Mouse (Mus musculus) gastrocnemius, adult 2 months (tissue): ENCODE measurements around the gene Gm11116. TPM values are rescaled to one million over a fixed set of nuclear protein-coding genes. Genes with fewer than 3 reads are reported as not detected.
"Not testable (repeated sequence)": the region's sequence is repeated elsewhere in the genome, so short reads cannot be mapped to it uniquely, and the experiment has no call there.

Experiments
- DNase-seq: peaks from one replicate; pipeline ENCODE4 v3.0.0; 2022
- H3K27ac ChIP-seq: fragments of 200-600 bp; 2 replicates; pipeline ENCODE4 v1.8.1; 2022; ENCODE audit warnings: mild to moderate bottlenecking
- H3K4me3 ChIP-seq: fragments of 200-600 bp; 2 replicates; pipeline ENCODE4 v1.8.1; 2022; ENCODE audit warnings: mild to moderate bottlenecking, moderate library complexity
- CTCF ChIP-seq: fragments of 200-600 bp; IDR thresholded peaks from 2 replicates; pipeline ENCODE4 v1.8.1; 2022; ENCODE audit warnings: antibody characterized with exemption, mild to moderate bottlenecking, moderate library complexity
- intact Hi-C: fragments of 180-260 bp; cut with DNase I; formaldehyde crosslinking; loops from one replicate; pipeline ENCODE4 v1.15.1; 2025
- long read RNA-seq, 2 experiments: library from polyadenylated mRNA; stranded (forward); transcript quantifications; one replicate each; pipeline ENCODE4 v2.0.0; 2021
- total RNA-seq, 2 experiments: library from RNA; stranded (reverse); gene quantifications; 2 replicates each; pipeline ENCODE4 v1.2.3; 2021

Gm11116 gene
- not detected for total RNA-seq
- long read RNA-seq, experiment 1 = 0 reads
- long read RNA-seq, experiment 2 = 0 reads

DNA sequence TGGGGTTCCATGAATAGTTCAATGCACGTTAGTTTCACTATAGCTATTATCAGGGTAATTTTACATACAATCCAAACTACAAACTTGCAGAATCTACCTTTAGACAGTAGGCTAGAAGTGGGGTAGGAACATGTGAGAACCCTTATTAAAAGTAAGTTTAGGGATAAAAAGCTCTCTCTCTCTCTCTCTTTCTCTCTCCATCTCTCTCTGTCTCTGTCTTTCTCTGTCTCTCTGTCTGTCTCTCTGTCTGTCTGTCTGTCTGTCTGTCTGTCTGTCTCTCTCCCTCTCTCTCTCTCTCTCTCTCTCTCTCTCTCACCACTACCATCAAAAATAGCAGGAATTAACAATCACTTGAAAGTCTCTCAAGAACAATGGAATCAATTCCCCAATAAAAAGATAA is at the start of gene Gm11116:
Gene Gm11116, minus strand, starts transcription at position 101 of the 400 bp plus-strand sequence.
- H3K4me3 ChIP-seq = no peak within 1 kb of the TSS
- H3K27ac ChIP-seq = no peak within 1 kb of the TSS
- no peak for DNase-seq
- TF ChIP-seq CTCF = no peak
- intact Hi-C loops = no loop called here

DNA sequence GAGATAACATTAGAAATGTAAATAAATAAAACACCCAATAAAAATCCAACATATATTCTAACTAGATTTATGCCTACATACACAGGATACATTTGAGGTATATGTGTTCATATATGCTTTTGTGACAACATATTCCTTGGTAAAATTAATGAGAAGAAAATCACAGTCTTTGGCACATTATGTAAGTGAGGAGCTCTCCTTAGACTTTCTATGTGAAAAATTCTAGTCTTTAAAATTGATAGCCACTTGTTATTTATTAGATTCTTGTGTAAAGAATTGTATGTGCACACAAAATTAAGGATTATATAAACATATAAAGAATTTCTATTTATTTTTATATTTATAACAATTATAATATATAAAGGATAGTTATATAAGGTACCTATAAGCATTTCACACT is 42.7 kb upstream of the Gm11116 start, which contains the start of gene Gm11115:
Gene Gm11115, minus strand, starts transcription at position 101 of the 400 bp plus-strand sequence.
- no peak within 1 kb of the TSS for H3K27ac ChIP-seq
- intact Hi-C loops = no loop called here

DNA sequence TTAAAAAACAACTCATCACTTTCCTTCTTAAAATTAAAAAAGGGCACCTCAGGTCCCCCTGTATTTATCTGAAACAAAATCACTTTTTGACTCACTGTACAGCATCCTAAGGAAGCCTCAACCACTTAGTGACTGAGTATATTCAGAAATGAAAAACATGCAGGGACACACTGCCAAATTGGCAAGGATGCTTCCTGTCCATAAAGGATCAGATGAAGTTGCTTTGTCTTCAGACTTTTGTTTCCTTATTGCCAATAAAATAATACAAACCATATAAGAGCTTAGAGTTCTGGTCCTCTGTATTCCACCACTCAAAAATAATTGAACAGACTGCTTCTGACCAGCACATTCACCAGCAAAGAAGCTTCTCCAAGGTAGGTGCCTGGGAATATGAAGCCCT is 25.1 kb downstream of the Gm11116 start, which contains the start of gene Smr2:
Gene Smr2, plus strand, starts transcription at position 301 of the 400 bp plus-strand sequence.
- intact Hi-C loops, H3K27ac ChIP-seq, H3K4me3 ChIP-seq, DNase-seq: not testable (repeated sequence)

More for the DNA sequence above, 42.7 kb upstream of the Gm11116 start, which contains the start of gene Gm11115:
- H3K4me3 ChIP-seq = no peak within 1 kb of the TSS
- TF ChIP-seq CTCF = no peak
- DNase-seq = no peak

Other genes starting within 250 kb of the Gm11116 start
- not detected for gene Odam, start 226.5 kb downstream of the Gm11116 start, total RNA-seq
- gene Csn3, start 186.0 kb downstream of the Gm11116 start, total RNA-seq = not detected
- gene 2310003L06Rik, start 142.1 kb downstream of the Gm11116 start, total RNA-seq = not detected
- gene Gm28434, start 142.0 kb downstream of the Gm11116 start, total RNA-seq = not detected
- gene Cabs1, start 132.1 kb downstream of the Gm11116 start, total RNA-seq = not detected
- gene Smr3a, start 109.0 kb downstream of the Gm11116 start, total RNA-seq = not detected
- gene Smr2, start 25.0 kb downstream of the Gm11116 start, total RNA-seq = not detected
- not detected for gene Gm11115, start 42.6 kb upstream of the Gm11116 start, total RNA-seq
- not detected for gene Gm7714, start 157.4 kb upstream of the Gm11116 start, total RNA-seq
- gene Prol1, start 205.8 kb upstream of the Gm11116 start, total RNA-seq = not detected